In the genomic region with DNA sequence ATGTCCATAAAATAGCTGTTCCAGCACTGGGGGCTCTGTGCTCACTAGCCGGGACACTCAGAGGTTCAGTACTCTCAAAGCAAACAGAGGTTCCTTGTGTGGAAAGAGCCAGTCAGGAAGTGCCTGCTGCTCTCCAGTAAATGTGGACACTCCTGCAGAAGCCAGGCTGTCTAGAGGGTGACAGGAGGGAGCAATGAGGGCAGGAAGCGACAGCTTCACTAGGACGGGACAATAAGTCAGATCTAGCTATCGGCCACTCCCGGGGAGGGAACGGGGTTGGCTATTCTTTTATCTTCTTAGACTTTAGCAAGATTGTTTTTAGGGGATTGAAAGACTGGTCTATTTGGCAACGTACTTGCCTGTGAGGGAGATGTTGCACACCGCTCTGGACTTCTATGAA, we compare ENCODE assay signal across 8 mouse cellular contexts.
DNase-seq lines count a peak whose midpoint lies in the region; ATAC-seq lines count a peak whose summit lies in the region.

No protein-coding gene starts in this region.

- 16% methylated on average over 8 of the region's 8 CpGs for WGBS in heart, embryonic 16.5 days
- 6% methylated on average over 8 of the region's 8 CpGs for WGBS in midbrain, embryonic 12.5 days

- no peak; the same call in 1 of the 2 replicates for ATAC-seq in heart, embryonic 16.5 days (replicated peaks; ENCODE audit: extremely low read depth, insufficient read depth, low FRiP score)
- ATAC-seq in midbrain, embryonic 12.5 days (ENCODE audit: low FRiP score, low read depth): no peak

- peak overlapping the region; percentile 36 for H3K4me2 ChIP-seq in heart, embryonic 16.5 days (ENCODE audit: low read depth, low read length)
- peak overlapping the region; percentile 21; the same call in 1 of the 2 replicates for H3K4me2 ChIP-seq in midbrain, embryonic 12.5 days (replicated peaks)

- H3K9me3 ChIP-seq in heart, embryonic 16.5 days (replicated peaks; ENCODE audit: control insufficient read depth, low read length): peaks cover 3% of the 10 kb centered on the region; the same call in 1 of the 2 replicates
- H3K9me3 ChIP-seq in midbrain, embryonic 12.5 days: no peaks in the 10 kb centered on the region

- H3K4me3 ChIP-seq in heart, embryonic 16.5 days (ENCODE audit: low read length): no peak overlapping the region
- H3K4me3 ChIP-seq in midbrain, embryonic 12.5 days: no peak overlapping the region

- H3K9ac ChIP-seq in heart, embryonic 16.5 days (ENCODE audit: low read length): no peak overlapping the region
- no peak overlapping the region for H3K9ac ChIP-seq in midbrain, embryonic 12.5 days (replicated peaks)

- H3K4me1 ChIP-seq in heart, embryonic 16.5 days (ENCODE audit: control insufficient read depth, insufficient read depth, low read length): peaks cover 4% of the 10 kb centered on the region
- peaks cover 23% of the 10 kb centered on the region for H3K4me1 ChIP-seq in midbrain, embryonic 12.5 days

- no peaks in the 10 kb centered on the region for H3K27me3 ChIP-seq in heart, embryonic 16.5 days (ENCODE audit: control insufficient read depth, insufficient read depth, low read length)
- H3K27me3 ChIP-seq in midbrain, embryonic 12.5 days: no peaks in the 10 kb centered on the region

- H3K36me3 ChIP-seq in heart, embryonic 16.5 days (ENCODE audit: control insufficient read depth, insufficient read depth): no peaks in the 10 kb centered on the region
- H3K36me3 ChIP-seq in midbrain, embryonic 12.5 days: no peaks in the 10 kb centered on the region

- H3K27ac ChIP-seq in heart, embryonic 16.5 days (ENCODE audit: low read length): peak overlapping the region; percentile 53
- H3K27ac ChIP-seq in midbrain, embryonic 12.5 days (replicated peaks): peak overlapping the region; percentile 86

- DNase-seq in ES-CJ7 (ENCODE audit: low read depth, low spot score): peak; percentile 25
- peak; percentile 29 for DNase-seq in embryo, embryonic 11.5 days (ENCODE audit: low read depth, low spot score)
- DNase-seq in kidney, postnatal 36 days: peak; percentile 44 to 49
- DNase-seq in layer of hippocampus, adult 9-10 months (ENCODE audit: low spot score): no peak
- DNase-seq in thymus, postnatal 10 days (ENCODE audit: low spot score in 2 of 2): no peak
- DNase-seq in thymus, postnatal 14 days: no peak

Comparison
In these comparisons a context has a peak if more than half of its experiments do, and no peak if none do; other contexts are left out.
1. DNase-seq: peak in ES-CJ7 (single experiment), embryo, embryonic 11.5 days (single experiment) and kidney, postnatal 36 days (2 of 2); none in layer of hippocampus, adult 9-10 months (single experiment), thymus, postnatal 10 days (0 of 2) and thymus, postnatal 14 days (single experiment).